Mouse (Mus musculus): ENCODE results near the gene Igfbp3.
A peak's percentile ranks its signal among the peaks of the same experiment; 100 is the strongest.

DNA sequence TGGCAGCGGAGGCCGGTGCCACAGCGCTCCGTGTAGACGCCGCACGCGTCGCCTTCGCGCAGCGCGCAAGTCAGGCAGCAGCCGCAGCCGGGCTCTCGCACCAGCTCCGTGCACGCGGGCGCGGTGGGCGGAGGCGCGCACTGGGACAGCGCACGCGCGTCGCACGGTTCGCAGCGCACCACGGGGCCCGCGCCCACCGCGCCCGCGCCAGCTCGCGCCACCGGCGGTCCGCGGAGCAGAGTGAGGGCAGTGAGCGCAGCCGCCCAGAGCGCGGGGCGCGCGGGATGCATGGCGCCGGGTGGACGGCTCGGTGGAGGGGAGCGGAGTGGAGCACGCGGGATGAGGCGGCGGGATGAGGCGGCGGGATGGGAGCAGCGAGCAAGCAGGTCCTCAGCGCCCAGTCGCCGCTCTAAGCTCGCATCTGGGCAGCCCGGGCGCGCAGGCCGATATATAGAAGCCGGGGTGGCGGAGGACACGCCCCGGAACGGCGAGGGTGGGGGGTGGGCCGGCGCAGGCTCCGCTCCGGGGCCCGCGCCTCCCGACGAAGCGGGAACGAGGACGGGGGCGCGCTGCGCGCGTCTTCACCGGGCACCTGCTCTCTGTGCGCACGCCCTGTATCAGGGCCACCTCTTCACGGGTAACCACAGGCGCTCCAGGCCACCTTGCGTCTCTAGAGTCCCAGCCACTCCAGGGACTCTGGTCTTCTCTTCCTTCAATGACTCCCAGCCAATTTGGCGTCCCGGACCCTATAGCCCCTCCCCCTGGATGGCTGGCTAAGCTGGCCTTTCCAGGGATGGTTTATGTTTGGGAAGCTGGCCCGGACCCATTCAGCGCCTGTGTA, at the start of gene Igfbp3:
- TF ChIP-seq POLR2A (IDR thresholded peaks at IDR 0.05; ENCODE audit: insufficient read depth, low read depth, low read length) (peak; percentile 64), CTCF (IDR thresholded peaks at IDR 0.05; ENCODE audit: insufficient read depth, low read depth, low read length) (no peak)
